Mouse (Mus musculus): ENCODE results near the gene Negr1.

The Negr1 gene

DNA sequence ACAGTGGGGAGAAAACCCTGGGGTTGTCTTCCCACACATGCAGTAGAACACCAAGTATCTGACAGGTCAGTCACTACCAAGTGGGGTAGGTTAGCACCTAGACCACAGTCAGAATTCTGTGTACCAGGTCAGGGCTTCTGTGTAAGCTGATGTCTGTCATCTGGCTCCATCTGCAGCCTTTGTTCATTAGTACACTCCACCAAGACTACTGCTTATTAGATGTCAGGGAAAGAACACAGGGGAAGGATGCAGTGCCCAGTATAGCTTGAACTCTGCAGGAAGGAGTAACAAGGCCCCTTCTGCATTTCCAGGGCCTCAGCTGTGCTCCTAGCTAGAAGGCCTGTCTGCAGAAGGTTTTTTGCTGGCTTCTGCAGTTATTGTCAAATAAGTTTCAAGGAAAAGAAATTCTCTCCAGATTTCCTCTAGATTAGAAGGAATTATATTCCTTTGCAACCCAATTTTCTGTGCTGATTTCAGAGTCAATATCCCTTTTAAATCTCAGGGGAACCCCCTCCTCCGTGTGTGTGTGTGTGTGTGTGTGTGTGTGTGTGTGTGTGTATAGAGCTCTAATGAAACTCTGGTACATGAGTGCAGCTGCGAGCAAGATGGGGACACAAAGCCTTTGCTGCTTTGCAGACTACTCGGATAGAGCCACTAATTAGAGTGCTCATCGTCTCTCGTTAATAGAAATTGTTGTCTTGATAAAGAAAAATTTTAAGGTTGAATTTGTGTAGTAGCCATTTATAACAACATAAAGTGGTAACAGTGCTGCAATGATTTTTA lies 654.5 kb downstream of the Negr1 start:
- no peak for DNase-seq (ENCODE audit: low spot score)

DNA sequence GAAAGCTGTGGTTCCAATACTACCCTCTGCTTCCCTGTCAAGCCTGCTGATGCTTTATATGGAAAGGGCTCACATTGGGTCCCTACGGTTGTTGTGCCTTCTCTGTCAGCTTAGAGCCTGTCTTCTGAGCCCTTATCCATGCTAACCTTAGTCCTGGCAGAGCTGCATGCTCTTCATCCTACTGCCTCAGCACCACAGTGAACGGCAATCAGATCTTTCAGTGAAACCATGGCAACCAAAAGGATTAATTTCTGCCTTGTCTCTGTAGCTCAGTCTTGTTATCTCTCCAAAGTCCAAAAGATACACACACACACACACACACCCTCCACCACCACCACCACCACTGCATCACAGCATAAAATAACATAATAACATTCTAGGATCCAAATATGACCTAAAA lies 656.2 kb downstream of the Negr1 start:
- DNase-seq (ENCODE audit: low spot score), result no peak

DNA sequence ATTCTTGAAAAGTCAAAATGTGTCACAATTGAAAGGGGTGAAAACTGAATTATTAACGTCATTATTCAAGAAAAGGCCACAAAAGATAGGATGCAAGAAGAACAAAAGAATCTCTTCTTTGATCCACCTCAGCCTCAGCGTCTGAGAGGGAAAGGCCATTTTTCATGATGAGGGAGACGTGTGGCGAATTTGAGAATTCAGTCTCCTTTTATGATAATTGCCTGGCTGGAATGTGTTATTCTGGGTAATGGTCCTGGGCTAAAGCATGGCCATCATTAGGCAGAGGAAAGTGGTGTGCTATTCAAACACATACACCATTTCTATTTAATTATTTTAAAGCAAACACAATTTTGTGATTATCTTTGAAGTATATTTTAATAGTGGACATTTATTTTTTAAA lies 663.3 kb downstream of the Negr1 start:
- DNase-seq (ENCODE audit: low spot score), result no peak

DNA sequence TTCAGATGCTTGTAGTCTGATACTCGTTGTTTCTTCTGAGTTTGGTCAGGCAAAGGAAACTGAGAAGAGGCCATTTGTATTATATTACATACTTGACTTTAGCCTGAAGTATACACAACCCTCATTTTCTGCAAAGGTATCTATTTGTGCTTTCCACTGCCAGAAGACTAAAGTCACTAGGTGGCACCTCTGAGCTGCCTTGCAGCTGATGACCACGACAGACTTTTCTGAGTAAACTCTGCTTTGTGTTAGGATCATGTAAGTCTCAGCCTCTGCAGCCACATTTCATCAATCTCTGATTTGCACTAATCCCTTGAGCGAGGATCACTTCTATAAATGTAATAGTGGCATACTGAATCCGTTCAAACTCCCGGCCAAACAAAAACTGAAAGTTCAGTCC lies 671.1 kb downstream of the Negr1 start:
- peak; percentile 12 for DNase-seq (ENCODE audit: low spot score)

DNA sequence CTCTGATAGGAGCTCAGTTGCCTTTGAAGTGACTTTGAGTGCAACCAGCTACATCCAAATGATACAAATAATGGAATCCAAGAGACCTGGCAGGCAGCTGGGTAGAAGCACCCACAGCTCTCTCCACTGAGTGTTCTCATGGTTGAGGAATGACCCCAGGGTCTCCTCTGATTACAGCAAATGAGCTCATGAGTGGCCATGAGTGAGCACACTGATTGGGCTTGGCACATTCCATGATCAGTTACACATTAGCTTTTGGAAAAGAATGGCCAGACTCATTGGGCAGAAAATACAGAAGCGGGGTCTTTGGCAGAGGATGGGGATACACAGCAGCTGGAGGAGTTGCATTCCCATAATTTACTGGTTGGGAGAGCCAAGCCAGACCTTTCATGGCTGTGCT lies 678.6 kb downstream of the Negr1 start:
- no peak for DNase-seq (ENCODE audit: low spot score)

DNA sequence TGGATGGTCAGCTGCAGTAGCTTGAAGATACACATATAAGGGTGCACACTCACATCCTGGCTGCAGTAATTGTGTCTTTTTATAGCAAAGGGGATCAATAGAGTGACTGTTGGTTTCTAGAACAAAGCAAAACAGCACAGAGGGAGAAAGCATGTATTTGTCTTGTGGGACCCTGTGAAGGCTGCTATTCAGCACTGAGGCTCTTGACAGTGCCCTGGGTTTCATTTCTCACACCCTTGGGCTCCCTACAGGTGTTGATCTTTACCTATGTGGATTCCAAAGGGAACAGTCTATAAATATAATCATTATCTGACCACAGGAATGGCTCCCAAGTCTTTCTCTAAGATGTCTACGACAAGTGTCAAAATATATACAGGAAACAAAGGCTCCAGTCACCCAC lies 693.9 kb downstream of the Negr1 start:
- DNase-seq (ENCODE audit: low spot score), result no peak

DNA sequence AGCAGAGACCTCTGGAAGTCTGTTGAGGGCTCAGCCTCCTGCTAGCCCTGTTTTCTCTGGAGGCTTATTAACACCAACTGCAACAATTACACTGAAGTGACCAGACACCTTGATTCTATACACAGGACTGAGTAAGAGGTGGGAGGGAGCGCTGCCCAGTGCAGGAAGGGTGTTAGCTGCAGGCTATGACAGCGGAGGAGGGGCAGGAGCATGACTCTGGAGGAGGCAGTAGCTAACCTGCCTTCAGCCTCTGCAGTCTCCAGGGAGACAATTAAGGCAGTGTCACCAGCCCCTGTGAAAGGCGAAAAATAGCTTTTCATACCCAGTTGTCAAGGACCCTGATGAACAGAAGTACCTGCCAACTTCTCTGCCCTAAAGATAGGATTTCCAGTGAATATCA lies 694.3 kb downstream of the Negr1 start:
- DNase-seq (ENCODE audit: low spot score), result no peak

DNA sequence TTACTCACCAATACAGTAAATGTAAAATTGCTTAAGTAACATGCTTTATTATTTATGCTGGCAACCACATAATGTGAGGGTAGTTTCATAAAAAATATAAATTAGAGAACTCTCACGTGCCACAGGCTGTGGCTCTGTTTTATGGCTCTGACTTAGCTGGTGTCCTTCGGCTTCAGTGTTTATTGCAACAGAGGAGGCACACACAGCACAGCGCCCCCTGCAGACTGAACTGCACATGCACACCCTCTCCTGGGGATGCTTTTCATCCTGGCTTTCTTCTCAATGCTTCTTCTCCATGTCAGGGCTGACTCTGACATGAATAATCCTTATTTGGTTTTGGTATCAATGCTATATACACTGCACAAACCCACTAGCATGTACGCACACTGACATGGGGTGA lies 707.1 kb downstream of the Negr1 start:
- no peak for DNase-seq (ENCODE audit: low spot score)

DNA sequence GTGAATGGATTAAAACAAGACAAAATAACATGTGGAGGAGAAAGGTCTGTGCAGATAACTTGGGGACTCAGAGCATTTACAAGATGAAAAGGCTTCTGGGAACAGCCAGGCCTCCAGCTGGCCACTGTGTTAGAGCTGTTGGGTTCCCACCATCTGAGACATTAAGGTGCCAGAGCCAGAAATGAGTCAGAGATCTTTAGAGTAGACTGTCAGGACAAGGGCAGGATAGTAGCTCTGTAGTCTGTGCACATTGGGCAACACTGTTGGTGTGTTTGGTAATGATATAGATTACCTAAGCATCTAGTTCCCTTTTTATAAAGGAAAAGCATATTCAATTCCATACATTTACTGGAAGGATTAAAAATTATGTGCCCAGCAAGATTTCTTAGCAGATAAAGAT lies 710.8 kb downstream of the Negr1 start:
- DNase-seq (ENCODE audit: low spot score), result no peak

DNA sequence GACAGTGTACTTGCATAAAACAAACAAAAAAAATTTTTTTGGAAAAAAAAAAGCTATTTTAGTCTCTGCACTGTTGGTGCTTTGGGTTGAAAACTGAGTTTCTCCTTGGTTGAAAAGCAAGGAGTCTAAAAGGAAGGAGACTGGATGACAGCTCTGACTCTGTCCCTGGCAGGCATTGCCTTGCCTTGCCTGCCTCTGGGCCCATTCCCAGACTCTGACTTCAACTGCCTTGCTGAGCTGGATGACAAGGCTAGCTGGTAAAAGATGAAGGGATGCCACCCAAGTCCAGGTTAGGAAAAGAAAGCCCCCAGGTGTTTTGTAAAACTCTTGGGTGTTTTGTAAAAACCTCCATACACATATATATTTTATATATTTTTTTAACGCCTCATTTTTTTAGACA lies 712.5 kb downstream of the Negr1 start:
- no peak for DNase-seq (ENCODE audit: low spot score)

DNA sequence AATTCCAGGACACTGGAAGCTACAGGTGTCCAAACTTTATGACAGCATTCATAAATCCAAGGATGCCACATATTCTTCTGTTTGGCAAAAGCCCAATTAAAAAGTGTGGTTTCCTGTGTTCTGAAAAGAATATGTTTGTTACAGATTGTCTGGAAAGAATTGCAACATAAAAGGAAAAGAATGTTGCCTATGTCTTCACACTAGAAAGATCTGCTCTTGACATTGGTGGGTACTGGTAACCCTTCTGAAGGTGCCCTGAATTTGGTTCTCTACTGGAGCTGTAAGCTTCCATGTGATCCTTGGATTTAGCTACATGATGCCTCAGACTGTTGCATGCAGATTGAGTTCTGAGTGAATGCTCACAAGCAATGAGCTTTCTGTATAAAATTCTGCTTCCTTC lies 718.1 kb downstream of the Negr1 start:
- no peak for DNase-seq (ENCODE audit: low spot score)

DNA sequence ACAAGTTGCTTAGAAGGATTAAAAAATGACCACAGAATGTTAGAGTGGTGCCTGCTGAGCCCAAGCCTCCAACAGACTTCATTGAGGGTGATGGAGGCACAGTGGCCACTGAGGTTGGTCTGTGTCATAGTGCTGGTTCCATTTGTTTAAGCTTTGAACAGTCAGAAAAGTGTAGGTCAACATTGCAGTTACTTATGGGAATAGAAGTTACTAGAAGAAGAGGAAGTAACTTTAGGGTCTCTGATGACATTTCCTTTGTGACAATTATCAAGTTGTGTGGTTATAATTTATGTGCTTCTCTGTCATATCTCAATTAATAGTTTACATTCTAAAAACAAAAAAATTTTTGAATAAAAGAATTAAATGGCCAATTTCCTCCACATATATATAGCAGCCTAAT lies 719.7 kb downstream of the Negr1 start:
- DNase-seq (ENCODE audit: low spot score), result no peak

DNA sequence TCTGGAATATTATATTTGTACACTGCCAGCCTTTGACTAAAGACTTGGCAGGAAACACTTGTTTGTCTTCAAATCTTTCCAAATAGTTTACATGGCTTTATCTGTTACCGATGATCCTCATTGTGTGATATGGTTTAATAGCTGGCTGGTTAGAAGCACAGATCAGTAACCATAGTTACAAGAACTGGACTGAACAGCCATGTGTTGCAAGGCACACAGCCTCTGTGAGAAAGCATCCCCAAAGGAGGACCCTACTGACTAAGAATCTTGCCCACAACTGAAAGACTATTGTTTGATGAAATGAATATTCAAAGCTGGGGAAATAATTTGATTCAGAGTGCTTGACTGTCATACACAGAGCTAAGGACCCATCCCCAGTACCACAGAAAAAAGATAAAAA lies 729.7 kb downstream of the Negr1 start:
- DNase-seq (ENCODE audit: low spot score), result no peak

DNA sequence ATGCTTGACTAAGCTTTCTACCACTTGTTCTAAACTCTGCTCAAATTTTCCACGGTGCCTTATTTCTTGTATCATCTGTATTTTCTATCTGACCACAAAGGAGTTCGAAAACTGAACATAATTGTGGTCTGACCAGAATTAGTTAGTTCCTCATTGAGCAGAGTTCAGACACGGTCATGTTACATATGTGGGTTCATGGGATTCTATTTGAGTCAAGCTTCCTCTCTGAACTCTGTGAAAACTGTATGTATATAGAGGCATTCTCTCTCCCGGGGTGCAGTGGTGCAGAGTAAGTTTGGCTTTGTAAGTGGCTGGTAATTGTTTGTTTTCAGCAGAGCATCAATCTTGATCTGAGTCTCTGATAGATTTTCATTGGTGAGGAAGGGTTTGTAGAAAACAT lies 735.6 kb downstream of the Negr1 start:
- no peak for DNase-seq (ENCODE audit: low spot score)

DNA sequence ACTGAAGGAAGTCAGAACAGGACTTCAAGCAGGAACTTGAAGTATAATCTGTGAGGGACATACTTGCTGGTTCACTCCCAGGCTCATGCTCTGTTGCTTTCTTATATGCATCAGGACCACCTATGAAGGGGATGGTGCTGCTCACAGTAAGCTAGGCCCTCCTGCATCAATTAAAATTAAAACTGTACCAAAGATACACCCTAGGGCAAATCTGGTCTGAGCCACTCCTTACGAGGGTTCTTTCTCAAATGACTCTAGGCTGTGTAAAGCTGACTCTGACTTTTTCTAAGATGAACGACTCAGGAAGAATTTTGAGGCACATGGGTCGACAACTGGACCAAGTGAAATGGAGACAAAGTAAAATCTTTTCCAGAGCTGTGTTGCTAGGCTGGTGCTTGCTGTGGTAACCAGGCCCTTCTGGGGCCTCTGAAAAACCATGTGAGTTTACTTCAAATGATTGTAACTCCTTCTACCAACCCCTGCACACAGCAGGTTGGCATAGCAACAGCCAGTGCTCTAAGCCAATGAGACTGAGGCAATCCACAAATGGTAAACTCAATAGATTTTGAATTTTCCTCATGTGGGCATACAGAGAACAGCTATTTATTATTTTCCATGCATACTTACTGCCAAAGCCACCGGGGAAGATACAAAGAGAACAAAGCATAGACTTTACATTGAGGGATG lies 742.0 kb downstream of the Negr1 start:
- DNase-seq (ENCODE audit: low spot score), result no peak

DNA sequence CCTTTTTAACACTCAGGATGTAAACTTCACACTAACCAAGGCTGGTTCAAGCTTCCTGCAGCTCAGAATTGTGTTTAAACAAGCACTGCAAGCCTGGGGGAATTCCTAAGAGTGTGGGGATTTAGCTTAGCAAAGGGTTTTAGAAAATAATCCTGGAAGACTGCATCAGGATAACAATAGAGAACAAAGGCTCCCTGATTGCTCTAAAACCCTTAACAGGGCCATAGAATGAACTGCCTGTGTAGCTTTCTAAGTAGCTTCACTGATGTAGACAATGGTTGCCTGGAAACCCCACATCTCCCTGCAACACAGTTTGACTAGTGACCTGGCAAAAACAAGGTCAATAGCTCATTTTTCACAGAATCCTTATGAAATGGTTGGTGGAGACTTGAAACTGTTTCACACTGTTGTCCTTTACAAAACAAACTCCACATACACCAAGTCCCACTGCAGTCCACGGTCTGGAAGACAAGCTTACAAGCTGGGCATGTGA lies 759.5 kb downstream of the Negr1 start:
- DNase-seq (ENCODE audit: low spot score), result no peak

DNA sequence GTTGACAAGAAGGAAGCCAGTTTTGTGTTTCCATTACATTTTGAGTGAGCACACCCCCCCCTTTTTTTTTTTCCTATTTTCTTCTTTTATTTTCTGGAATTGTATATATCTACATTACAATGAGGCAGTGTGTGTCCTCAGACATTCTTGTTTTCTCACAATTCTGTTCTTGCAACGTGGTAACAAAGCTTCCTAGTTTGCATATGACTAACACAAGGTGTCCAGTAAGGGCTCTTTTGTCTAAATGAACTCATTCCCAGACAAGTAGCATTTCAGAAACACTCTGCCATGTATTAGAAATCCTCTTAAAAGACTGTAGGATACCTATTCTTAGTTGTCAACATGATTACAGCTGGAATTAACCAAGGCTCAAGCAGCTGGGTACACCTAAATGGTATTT lies 760.2 kb downstream of the Negr1 start:
- DNase-seq (ENCODE audit: low spot score), result no peak

DNA sequence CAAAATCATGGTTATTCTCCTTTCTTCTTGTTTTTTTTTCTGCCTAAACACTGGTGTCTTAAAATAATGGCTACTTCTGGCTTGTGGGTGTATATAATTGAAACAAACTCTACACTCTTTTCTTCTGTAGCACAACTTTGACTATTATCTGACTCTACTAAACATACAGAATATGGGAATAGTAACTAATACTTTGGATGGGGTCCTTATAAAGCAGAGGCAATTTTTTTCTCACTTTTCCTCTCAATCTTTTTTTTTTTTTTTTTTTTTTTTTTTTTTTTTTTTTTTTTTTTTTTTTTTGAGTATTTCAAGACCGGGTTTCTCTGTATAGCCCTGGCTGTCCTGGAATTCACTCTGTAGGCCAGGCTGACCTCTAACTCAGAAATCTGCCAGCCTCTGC lies 772.6 kb downstream of the Negr1 start:
- no peak for DNase-seq (ENCODE audit: low spot score)

DNA sequence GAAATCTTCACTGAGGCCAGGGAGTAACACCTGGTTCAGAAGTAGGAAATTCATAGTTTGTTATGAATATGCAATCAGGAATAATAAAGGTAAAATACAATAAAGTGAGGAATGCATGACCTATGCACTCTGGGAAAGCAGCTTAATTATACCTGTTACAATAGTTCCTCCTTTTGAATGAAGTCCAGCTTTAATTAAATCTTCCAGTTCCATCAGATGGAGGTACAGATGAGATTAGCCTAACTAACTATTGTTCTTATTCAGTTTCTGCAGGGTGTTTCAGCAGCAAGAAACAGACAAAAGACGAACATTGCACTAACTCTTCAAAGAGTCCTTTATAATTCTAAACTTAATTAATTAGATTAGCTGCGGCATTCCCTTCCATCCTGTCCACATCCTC lies 787.9 kb downstream of the Negr1 start:
- DNase-seq (ENCODE audit: low spot score), result no peak

DNA sequence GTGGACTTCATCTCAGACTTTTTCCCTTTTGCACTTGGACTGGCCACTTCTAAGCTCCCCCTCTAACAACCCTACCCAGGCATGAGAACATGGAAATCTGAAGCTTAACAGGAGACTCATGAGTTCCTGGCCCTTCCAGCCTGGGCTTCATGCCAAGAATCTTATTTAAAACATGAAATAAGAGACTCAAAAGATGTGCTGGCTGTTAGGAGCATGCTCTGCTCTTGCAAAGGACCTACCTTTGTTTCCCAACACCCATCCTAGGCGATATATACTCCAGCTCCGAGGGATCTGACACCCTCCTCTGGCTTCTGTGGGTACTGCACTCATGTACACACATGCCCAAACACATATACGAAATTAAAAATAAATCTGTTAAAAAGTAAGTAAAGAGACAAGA lies 797.3 kb downstream of the Negr1 start:
- no peak for DNase-seq (ENCODE audit: low spot score)

DNA sequence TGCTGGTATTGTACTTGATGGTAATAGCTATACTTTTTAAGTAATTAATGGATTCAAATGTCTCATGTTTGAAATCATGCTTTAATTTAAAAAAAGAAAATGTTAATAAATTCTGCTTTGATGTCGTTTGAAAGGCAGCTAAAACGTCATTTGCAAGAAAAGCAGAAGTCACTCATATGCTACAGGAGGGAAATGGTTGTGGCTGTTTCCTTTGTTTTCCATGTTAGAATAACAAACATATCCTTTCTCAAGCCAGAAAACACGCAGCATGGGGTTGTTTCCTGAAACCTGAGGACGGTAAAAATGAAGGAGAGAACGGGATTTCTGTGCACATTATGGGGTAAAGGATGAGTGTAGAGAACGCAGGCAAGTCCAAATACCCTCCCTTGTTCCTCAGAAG lies 798.2 kb downstream of the Negr1 start:
- DNase-seq (ENCODE audit: low spot score), result no peak

Measured in urinary bladder, postnatal 25 days (tissue).